Mouse (Mus musculus) intestine, embryonic 15.5 days (tissue): ENCODE data around the gene Raf1. TPM values are rescaled to one million over a fixed set of nuclear protein-coding genes. Genes with fewer than 3 reads are reported as not detected.

Source experiments
- ATAC-seq: fragments of 200-750 bp; cut with Nextera tagmentation; 2 replicates; pipeline ENCODE4 v1.8.0; 2017; ENCODE audit warnings: moderate TSS enrichment, moderate library complexity
- H3K27ac ChIP-seq: fragments of 300-500 bp; sonication (generic); 2 replicates; pipeline ENCODE4 v1.5.1; 2015; ENCODE audit warnings: mild to moderate bottlenecking, inconsistent platforms
- H3K27me3 ChIP-seq: fragments of 300-500 bp; sonication (generic); replicated peaks from 2 replicates; pipeline ENCODE4 v1.6.1; 2015; ENCODE audit warnings: inconsistent platforms
- H3K36me3 ChIP-seq: fragments of 300-500 bp; sonication (generic); 2 replicates; pipeline ENCODE4 v1.6.1; 2015; ENCODE audit warnings: inconsistent platforms
- H3K4me1 ChIP-seq: fragments of 300-500 bp; sonication (generic); replicated peaks from 2 replicates; pipeline ENCODE4 v1.6.1; 2015; ENCODE audit warnings: inconsistent platforms
- H3K4me2 ChIP-seq: fragments of 300-500 bp; sonication (generic); replicated peaks from 2 replicates; pipeline ENCODE4 v1.6.1; 2015; ENCODE audit warnings: mild to moderate bottlenecking, inconsistent platforms
- H3K4me3 ChIP-seq: fragments of 300-500 bp; sonication (generic); replicated peaks from 2 replicates; pipeline ENCODE4 v1.5.1; 2015; ENCODE audit warnings: inconsistent platforms
- H3K9ac ChIP-seq: fragments of 300-500 bp; sonication (generic); 2 replicates; pipeline ENCODE4 v1.6.1; 2015; ENCODE audit warnings: inconsistent platforms
- H3K9me3 ChIP-seq: fragments of 300-500 bp; sonication (generic); 2 replicates; pipeline ENCODE4 v1.6.1; 2016; ENCODE audit warnings: inconsistent platforms
- WGBS: fragments of 180-500 bp; shearing (Covaris S2); methylation state at CpG from one replicate; pipeline ENCODE4 v1.1.7; 2015; 5-methylcytosine and 5-hydroxymethylcytosine counted together
- polyA plus RNA-seq: library from polyadenylated mRNA; unstranded; fragments of >200 nt; fragmentation: Nextera tagmentation; extraction: Ambion mirVana; gene quantifications from 2 replicates; pipeline ENCODE4 v1.2.1, GENCODE M21; 2015

Gene Raf1
- polyA plus RNA-seq, 1 experiment from 2014 or later = 76.2 TPM

- H3K27me3 ChIP-seq = no peaks in the 10 kb centered on the region
- H3K4me3 ChIP-seq = peak overlapping the region; percentile 79
- H3K4me2 ChIP-seq = peak overlapping the region; percentile 73
- H3K9me3 ChIP-seq = no peaks in the 10 kb centered on the region
- peaks cover 12% of the 10 kb centered on the region; the same call in 1 of the 2 replicates for H3K4me1 ChIP-seq
- H3K9ac ChIP-seq = peak overlapping the region; percentile 92
- H3K27ac ChIP-seq = peak overlapping the region; percentile 99
- ATAC-seq = peak; percentile 72
- no peaks in the 10 kb centered on the region for H3K36me3 ChIP-seq
- under 1% methylated on average over 53 of the region's 53 CpGs for WGBS
Observed at GRCm38 (mm10) chr6:115675508-115676336, 713 bp downstream of the Raf1 start.

- Histone ChIP-seq H3K9me3 (no peaks in the 10 kb centered on the region), H3K27me3 (no peaks in the 10 kb centered on the region), H3K4me3 (peak overlapping the region; percentile 79), H3K36me3 (no peaks in the 10 kb centered on the region), H3K27ac (peak overlapping the region; percentile 99), H3K4me1 (peaks cover 12% of the 10 kb centered on the region; the same call in 1 of the 2 replicates), H3K9ac (peak overlapping the region; percentile 92), H3K4me2 (peak overlapping the region; percentile 73)
- under 1% methylated on average over 13 of the region's 13 CpGs for WGBS
- no peak for ATAC-seq
Observed at GRCm38 (mm10) chr6:115675166-115675507, 1.3 kb downstream of the Raf1 start.

- H3K27me3 ChIP-seq = no peaks in the 10 kb centered on the region
- 30% methylated on average over 2 of the region's 2 CpGs for WGBS
- H3K27ac ChIP-seq = no peak overlapping the region
- H3K4me3 ChIP-seq = peak overlapping the region; percentile 79
- H3K4me1 ChIP-seq = peaks cover 12% of the 10 kb centered on the region; the same call in 1 of the 2 replicates
- peak overlapping the region; percentile 73 for H3K4me2 ChIP-seq
- no peak for ATAC-seq
- H3K36me3 ChIP-seq = no peaks in the 10 kb centered on the region
- peak overlapping the region; percentile 92 for H3K9ac ChIP-seq
- no peaks in the 10 kb centered on the region for H3K9me3 ChIP-seq
Observed at GRCm38 (mm10) chr6:115674316-115674715, 2.1 kb downstream of the Raf1 start.

DNA sequence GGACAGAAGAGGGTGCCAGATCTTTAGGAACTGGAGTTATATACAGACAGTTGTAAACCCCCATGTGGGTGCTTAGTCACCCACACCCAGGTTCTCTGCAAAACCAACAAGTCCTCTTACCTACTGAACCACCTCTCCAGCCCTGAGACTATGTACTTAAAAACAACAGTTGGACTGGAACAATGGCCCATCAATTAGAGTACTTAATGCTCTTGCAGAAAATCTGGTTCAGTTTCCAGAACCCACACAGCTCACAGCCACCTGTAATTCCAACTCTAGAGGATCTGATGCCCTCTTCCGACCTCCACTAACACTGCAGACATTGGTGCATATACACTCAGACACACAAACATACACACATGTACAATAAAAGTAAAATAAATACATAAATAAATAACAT lies 3.7 kb downstream of the Raf1 start:
- Histone ChIP-seq H3K9ac (no peak overlapping the region), H3K4me2 (no peak overlapping the region), H3K4me1 (peaks cover 14% of the 10 kb centered on the region; the same call in 1 of the 2 replicates), H3K27ac (no peak overlapping the region), H3K27me3 (no peaks in the 10 kb centered on the region), H3K4me3 (no peak overlapping the region), H3K36me3 (no peaks in the 10 kb centered on the region), H3K9me3 (no peaks in the 10 kb centered on the region)
- no peak for ATAC-seq
- WGBS = 97% methylated on average over 1 of the region's 1 CpGs

GRCm38 (mm10) chr6:115666641-115667040 lies 9.8 kb downstream of the Raf1 start:
- H3K9ac ChIP-seq = no peak overlapping the region
- H3K27me3 ChIP-seq = no peaks in the 10 kb centered on the region
- no peaks in the 10 kb centered on the region for H3K9me3 ChIP-seq
- H3K4me1 ChIP-seq = 0 out of 2 replicates have a peak, but pooled peaks cover 3% of the 10 kb centered on the region
- ATAC-seq = peak; percentile 94
- no peak overlapping the region for H3K4me3 ChIP-seq
- H3K36me3 ChIP-seq = no peaks in the 10 kb centered on the region
- H3K27ac ChIP-seq = peak overlapping the region; percentile 52
- 63% methylated on average over 4 of the region's 4 CpGs for WGBS
- no peak overlapping the region for H3K4me2 ChIP-seq

- Histone ChIP-seq H3K4me2 (no peak overlapping the region), H3K27ac (no peak overlapping the region), H3K36me3 (no peaks in the 10 kb centered on the region), H3K27me3 (no peaks in the 10 kb centered on the region), H3K4me3 (no peak overlapping the region), H3K9me3 (no peaks in the 10 kb centered on the region), H3K4me1 (0 out of 2 replicates have a peak, but pooled peaks cover 3% of the 10 kb centered on the region), H3K9ac (no peak overlapping the region)
- WGBS = 72% methylated on average over 3 of the region's 3 CpGs
- ATAC-seq = no peak
Observed at GRCm38 (mm10) chr6:115664268-115664667, 12.2 kb downstream of the Raf1 start.

DNA sequence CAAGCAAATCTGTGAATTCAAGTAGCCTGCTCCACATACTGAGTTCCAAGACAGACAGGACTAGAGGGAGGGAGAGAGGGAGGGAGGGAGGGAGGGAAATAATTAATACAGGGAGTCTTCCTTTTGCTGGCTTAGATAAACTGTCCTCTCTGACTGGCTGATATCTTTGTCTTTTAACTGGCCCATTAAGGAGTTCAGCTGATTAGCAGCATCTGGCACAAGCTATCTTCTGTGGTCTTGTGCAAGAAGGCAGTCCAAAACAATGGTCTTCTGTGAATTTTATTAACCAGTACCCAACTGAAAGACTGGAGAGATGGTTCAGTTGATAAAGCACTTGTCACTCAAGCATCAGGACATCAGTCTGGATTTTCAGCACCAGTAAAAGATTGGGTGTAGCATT lies 17.6 kb downstream of the Raf1 start:
- Histone ChIP-seq H3K27ac (no peak overlapping the region), H3K9ac (no peak overlapping the region), H3K4me3 (no peak overlapping the region), H3K36me3 (no peaks in the 10 kb centered on the region), H3K27me3 (no peaks in the 10 kb centered on the region), H3K4me2 (no peak overlapping the region), H3K9me3 (no peaks in the 10 kb centered on the region), H3K4me1 (peaks cover 2% of the 10 kb centered on the region; the same call in 1 of the 2 replicates)
- no peak for ATAC-seq

DNA sequence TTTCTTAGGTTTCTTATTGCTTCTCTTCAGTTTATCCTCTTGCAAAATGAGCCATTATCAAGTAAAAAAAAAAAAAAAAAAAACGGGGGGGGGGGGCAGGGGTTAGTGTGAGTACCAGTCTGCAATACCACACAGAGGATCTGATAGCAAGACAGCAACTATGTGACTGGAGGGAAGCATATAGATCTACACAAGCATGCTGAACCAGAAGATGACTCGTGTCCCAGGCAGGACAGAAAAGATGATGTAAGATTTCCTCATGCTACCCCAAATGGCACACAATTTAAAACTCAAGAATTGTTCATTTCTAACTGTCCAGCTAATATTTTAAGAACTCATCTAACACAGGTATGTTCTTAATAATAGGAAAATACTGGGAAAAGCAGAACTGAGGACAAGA lies 22.5 kb downstream of the Raf1 start:
- Histone ChIP-seq H3K4me1 (peaks cover 18% of the 10 kb centered on the region), H3K36me3 (no peaks in the 10 kb centered on the region), H3K9ac (no peak overlapping the region), H3K4me2 (no peak overlapping the region), H3K27me3 (no peaks in the 10 kb centered on the region), H3K27ac (no peak overlapping the region), H3K9me3 (no peaks in the 10 kb centered on the region), H3K4me3 (no peak overlapping the region)
- ATAC-seq = no peak
- WGBS = 39% methylated on average over 2 of the region's 2 CpGs

- H3K9me3 ChIP-seq = no peaks in the 10 kb centered on the region
- no peaks in the 10 kb centered on the region for H3K27me3 ChIP-seq
- H3K4me2 ChIP-seq = no peak overlapping the region
- no peak overlapping the region for H3K27ac ChIP-seq
- peaks cover 21% of the 10 kb centered on the region for H3K4me1 ChIP-seq
- no peak for ATAC-seq
- H3K9ac ChIP-seq = no peak overlapping the region
- H3K36me3 ChIP-seq = no peaks in the 10 kb centered on the region
- no peak overlapping the region for H3K4me3 ChIP-seq
Observed at GRCm38 (mm10) chr6:115651719-115652118, 24.7 kb downstream of the Raf1 start.

DNA sequence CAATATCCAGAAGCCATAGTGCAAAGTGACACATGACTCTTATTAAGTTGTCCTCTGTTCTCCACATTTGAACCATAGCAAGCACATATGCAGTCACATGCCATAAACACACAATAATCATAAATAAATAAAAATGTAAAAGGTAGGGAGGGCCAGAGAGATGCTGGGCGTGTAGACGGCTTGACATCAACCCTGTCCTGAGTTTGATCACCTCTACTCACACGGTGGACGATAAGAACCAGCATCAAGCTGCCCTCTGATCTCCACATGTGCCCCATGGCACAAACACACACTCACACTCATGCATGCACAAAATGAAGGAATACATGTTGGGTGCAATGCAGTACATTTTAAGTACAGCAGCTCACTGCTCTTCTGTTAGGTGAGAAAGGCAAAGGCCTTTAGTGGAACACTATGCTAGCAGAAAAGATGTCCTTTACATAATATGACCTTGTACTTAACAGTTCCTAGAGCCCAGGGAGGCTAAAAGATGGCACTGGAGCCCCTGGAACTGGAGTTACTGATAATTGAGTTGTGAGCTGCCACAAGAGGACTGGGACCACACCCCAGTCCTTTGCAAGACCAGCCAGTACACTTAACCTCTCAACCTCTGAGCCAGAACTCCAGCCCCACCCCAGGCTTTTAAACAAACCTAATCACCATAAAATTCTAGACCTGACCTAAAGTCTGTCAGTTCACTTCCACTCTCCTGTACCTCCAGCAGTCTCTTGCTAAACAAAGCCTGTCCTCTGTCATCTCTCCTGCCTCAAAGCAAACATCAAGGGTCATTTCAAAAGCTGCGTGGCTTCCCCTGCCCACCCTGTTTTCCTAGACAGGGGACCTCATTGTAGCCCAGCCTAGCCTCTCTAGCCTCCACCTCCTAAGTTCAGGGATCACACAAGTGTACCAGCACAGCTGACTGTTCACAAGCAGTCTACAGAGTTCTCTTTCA lies 25.7 kb downstream of the Raf1 start:
- peak; percentile 91 for ATAC-seq

GRCm38 (mm10) chr6:115649792-115650365 lies 26.6 kb downstream of the Raf1 start:
- H3K4me2 ChIP-seq = no peak overlapping the region
- 0 out of 2 replicates have a peak overlapping the region, but pooled peaks have one; percentile 20 for H3K27ac ChIP-seq
- no peak for ATAC-seq

More for the DNA sequence above, 25.7 kb downstream of the Raf1 start:
- WGBS = 36% methylated on average over 5 of the region's 5 CpGs
- no peaks in the 10 kb centered on the region for H3K27me3 ChIP-seq
- no peak overlapping the region for H3K4me3 ChIP-seq
- H3K9ac ChIP-seq = no peak overlapping the region
- H3K36me3 ChIP-seq = no peaks in the 10 kb centered on the region
- peak overlapping the region; percentile 51 for H3K27ac ChIP-seq
- H3K4me1 ChIP-seq = peaks cover 21% of the 10 kb centered on the region
- H3K9me3 ChIP-seq = no peaks in the 10 kb centered on the region
- H3K4me2 ChIP-seq = 0 out of 2 replicates have a peak overlapping the region, but pooled peaks have one; percentile 5

DNA sequence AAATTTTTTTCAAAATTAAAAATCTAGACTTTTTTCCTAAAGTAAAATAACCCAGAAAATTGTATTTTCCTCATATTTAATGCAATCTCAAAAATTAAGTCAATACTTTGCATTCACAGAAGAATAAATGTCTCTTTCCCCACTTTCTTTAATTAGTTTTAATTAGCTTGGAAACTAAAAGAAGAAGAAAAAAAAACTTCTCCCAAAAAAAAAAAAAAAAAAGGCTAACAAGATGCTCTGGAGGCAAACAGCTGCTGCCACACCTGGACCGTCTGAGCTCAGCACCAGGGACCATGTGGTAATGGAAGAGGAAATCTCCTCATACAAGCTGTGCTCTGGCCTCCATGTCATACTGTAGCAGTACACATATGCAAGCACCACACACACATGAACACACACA lies 33.1 kb downstream of the Raf1 start:
- no peaks in the 10 kb centered on the region for H3K9me3 ChIP-seq
- 77% methylated on average over 1 of the region's 1 CpGs for WGBS
- 0 out of 2 replicates have a peak, but pooled peaks cover under 1% of the 10 kb centered on the region for H3K4me1 ChIP-seq
- no peak overlapping the region for H3K4me2 ChIP-seq
- ATAC-seq = no peak
- H3K9ac ChIP-seq = no peak overlapping the region
- H3K27ac ChIP-seq = no peak overlapping the region
- no peak overlapping the region for H3K4me3 ChIP-seq
- no peaks in the 10 kb centered on the region for H3K27me3 ChIP-seq
- peaks cover 7% of the 10 kb centered on the region for H3K36me3 ChIP-seq

More at GRCm38 (mm10) chr6:115649792-115650365, 26.6 kb downstream of the Raf1 start:
- H3K9me3 ChIP-seq = no peaks in the 10 kb centered on the region
- no peak overlapping the region for H3K9ac ChIP-seq
- H3K36me3 ChIP-seq = no peaks in the 10 kb centered on the region
- H3K4me1 ChIP-seq = peaks cover 21% of the 10 kb centered on the region
- WGBS = 68% methylated on average over 1 of the region's 1 CpGs
- H3K4me3 ChIP-seq = no peak overlapping the region
- H3K27me3 ChIP-seq = no peaks in the 10 kb centered on the region
